Mouse (Mus musculus): ENCODE data around the gene Lrmda. TPM values are rescaled to one million over a fixed set of nuclear protein-coding genes. Genes with fewer than 3 reads are reported as not detected.

Gene Lrmda
- total RNA-seq, 2 experiments from 2014 or later: 2.3 to 3.1 TPM

DNA sequence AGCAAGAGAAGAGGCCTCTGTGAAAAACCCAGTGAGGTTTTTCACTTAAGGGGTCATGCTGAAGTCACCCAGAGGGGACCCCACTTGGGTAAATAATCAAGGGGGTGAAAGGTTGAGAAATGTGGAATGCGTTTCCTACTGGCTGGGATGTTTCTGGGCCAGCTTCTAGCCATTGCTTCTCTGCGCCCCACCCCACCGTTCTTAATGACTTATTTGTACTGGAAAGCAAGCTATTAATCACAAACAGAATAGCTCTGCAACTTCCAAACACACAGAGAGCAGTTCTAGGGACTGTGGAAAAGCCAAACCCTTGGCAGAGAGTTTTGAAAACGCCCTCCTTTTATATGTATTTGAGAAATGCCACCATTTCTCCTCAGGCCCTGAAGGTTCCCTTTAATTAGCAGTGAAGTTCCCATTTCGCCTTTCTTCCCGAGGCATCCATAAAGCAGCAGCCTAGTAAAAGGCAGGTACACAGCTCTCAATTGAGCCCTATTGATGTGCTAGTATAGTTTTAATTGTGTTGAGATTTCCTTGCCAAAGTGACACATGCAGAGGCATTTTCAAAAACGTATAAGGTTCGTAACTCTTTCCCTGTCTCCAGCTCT, 70.5 kb downstream of the Lrmda start:
- DNase-seq (ENCODE audit: low spot score): no peak

DNA sequence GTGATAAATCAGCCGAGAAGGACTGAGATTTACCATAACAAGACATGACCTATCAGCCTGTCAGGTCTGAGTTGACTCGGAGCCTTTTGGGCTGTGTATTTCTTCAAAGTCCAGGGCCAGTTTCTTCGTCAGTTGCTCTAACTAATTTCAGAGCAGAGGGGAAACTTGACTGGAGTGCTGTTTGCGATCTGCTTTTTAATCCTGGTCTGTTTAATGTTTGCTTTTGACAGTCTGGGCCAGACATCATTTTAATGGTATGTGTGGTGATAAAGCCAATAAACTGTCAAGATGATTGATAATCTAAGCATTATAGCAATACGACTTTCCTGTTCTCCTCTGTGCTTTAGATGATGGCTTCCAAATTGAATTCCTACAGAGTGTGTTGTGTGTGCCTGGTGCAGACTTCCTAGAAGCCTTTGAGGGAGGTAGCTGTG, 71.3 kb downstream of the Lrmda start:
- DNase-seq (ENCODE audit: low spot score): no peak

DNA sequence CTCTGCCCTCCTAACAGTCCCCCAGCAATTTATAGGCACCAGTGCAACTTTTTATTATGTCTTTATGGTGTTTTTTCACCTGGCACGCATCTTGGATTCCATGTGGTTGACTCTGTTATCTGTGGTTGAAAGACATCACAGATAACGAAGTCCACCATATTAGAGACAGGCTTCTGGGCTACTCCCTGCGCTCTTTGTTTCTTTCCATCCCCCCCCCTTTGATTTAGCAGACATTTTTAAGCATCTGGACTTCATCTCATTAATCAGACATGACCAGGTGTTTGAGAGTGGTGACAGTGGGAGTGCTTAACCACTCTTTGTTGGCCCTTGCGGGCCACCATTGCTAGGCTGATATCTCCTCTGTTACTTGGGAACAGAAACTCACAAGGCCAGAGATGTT, 71.8 kb downstream of the Lrmda start:
- no peak for DNase-seq (ENCODE audit: low spot score)

DNA sequence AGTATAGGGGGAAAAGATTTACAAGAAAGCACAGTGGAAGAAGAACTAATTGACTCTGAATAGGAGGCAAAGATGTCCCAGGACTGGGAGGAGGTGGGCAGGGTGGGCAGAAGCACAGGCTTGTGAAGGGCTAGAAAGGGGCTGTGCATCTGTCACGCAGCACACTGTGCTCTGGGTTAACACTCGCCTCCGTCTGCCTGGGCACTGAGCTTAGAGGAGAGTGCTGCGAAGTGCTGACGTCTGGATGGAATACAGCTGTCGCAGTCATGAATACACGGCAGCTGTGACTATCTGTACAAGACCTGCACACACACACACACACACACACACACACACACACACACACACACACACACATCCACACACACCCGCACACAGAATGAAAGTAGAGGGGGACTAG, 73.6 kb downstream of the Lrmda start:
- DNase-seq (ENCODE audit: low spot score): no peak

DNA sequence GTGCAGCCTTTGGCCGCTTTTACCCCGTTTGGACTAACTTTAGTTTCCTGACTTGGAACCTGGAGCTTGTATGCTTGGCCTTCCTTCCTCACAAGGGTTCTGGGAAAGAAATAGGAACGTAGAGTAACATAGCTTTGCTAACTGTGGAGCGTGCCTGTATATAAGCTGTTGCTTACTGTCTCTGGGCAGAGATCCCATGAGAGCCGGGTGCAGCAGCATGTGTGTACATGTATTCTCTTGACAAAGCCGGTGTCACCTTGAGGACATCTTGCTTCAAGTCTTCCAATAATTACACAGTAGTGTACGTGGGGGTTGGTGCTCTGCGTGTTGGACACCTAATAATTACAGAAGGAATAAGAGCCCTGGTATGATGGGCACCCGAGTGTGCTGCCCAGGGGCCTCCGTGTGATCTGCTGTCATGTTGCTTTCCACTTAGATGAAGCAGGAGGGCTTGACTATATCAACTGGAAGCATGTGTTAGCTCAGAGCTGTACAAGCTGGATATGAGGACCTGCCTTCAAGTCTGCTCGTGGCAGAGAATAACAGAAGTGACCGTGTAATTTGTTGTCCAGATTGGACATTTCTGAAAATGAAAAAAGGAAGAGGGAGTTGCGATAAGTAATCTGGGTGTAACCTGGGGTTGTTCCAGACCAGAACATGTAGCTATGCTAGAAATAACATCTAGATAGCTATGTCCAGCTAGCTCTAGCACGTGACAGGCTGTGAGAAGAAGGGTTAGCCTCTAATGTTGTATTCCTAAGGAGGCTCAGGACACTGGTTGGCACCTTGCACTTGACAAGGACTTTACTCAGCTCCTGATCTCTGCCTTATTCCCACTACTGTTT, 82.7 kb downstream of the Lrmda start:
- DNase-seq (ENCODE audit: low spot score): no peak

DNA sequence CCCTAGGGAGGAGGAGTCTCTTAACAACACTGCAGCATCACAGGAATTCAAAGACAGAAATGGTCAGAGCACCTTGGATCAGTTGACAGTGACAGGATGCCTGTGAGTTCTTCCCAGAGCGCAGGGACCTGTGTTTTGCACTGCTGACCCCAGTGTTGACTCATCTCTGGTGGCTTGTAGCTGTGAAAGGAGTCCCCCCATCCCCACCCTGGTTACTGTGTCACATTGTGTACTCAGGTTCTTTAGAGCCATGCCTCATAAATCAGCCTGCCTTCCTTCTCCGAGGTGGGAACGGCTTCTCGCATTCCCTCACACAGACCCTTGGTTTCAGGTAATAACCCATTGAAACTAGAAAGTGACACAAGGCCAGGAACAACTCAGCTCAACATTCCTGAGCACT, 86.3 kb downstream of the Lrmda start:
- no peak for DNase-seq (ENCODE audit: low spot score)

DNA sequence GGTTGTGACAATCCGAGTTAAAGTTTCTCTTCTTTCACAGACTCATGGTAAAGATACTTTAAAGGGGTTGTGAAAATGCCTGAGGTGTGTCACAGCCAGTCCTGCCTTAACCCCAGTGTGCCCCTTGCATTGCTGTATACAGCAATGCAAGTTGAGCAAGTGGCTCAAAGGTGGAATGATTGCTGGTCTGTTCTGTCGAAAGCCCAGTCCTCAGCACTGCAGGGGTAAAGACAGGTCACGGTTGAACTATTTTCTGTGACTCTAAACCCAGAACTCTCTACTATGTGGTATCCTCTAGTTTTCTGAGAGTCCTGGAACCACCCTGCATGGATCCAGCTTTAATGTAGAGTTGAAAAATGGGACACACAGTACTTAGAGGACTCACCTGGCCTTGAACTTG, 87.3 kb downstream of the Lrmda start:
- DNase-seq (ENCODE audit: low spot score): no peak

DNA sequence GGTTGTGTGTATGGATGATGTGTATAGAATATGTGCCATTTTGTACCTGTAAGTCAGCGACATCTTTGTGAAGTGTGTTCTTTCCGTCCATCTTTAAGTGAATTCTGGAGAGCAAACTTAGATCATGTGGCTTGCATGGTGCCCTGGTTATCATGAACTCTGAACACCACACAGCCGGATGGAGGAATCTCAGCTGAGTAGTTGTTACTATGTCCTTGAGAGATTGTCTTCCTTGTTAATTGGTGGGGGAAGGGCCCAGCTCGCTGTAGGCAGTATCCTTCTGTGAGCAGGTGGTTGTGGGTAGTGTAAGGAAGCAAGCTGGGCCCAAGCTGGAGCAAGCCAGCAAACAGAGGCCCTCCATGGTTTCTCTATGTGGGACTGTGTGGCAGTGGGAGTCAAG, 89.9 kb downstream of the Lrmda start:
- DNase-seq (ENCODE audit: low spot score): no peak

DNA sequence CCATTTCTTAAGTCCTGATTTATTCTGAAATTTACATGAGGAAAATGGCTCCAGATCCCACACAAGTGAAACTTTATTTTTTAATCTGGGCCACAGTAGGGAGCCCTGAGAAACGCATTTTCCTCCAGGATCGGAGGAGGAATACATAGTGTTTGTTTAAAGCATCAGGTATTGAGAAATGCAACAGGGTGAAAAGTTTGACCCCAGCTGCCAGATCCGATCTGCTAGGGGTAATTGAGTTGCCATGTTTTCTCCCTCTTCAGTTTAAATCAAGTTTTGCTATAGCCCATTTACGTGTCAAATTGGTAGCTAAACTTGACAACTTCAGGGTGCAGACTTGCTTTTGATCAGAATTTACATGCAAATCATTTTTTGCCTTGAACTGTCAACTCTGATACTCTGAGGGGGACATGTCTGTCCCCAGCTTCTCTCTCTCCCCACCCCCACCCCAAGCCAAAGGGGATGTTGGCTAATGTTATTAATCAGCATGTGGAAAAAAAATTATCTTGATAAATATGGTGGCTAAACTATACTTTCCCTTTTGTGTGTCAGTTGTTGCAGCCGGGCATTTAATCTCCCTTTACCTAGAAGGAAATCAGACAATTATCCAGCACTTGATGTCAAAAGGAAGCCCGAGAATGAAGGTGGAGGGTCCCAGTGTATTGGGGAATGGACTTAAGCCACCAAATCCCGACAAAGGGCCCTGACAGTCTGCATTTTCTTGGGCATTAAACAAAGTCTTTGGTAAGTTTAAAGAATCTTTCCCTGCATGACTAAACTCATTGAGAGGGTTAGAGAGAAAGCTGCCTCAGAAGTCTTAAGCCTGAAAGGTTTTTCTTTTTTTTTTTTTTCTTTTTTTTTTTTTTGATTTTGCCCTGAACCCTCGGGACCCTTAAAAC, 94.2 kb downstream of the Lrmda start:
- DNase-seq (ENCODE audit: low spot score): no peak

DNA sequence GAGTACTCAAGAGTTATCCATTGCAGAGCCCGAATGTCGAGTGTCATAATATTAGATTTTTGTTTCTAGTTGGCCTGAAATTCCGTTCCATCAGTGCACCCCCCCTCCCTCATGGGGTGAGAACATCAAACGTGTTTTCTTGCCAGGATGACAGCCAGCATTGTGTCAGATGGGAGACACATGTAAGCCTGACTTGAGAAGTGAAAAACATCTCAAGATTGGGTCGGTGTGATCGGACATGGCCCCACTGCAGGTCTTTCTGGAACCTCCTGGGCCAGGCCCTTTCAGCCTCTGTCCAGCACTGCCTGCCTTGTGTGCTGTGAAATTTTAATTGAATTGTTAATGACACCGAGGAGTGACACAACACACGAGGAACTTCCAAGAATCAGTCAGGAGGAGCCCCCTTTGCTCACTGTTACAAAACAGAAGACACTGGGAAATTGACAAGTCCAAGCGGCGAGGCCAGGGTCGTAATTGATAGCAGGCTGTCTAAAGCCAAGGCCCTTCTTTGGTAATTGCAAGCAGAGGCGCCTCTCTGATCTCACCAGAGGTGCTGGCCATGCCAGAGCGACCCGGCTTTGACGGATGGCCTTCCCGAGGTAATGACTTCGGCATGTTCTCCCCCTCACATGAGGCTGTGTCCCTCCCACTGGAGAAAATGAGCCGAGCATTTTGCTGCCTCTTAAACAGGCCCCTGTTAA, 95.3 kb downstream of the Lrmda start:
- peak; percentile 20 for DNase-seq (ENCODE audit: low spot score)

DNA sequence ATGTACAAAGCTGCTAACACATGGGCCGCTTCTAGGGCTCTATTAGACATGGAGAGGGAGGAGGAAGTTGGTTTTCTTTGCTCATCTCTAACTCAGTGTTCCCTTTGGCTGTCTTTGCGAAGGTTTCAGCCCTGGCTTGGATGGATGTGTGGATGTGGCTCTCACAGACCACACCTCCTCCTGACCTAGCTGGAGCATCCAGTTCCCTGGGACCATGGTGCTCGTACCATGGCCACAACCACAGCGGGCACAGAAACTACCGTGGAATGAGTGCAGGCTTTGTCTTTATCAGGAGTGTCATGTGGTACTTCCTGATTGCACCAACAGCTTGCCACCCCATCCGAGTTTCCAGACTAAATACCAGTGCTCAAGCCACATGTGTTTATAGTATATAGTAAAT, 98.6 kb downstream of the Lrmda start:
- DNase-seq (ENCODE audit: low spot score): no peak

DNA sequence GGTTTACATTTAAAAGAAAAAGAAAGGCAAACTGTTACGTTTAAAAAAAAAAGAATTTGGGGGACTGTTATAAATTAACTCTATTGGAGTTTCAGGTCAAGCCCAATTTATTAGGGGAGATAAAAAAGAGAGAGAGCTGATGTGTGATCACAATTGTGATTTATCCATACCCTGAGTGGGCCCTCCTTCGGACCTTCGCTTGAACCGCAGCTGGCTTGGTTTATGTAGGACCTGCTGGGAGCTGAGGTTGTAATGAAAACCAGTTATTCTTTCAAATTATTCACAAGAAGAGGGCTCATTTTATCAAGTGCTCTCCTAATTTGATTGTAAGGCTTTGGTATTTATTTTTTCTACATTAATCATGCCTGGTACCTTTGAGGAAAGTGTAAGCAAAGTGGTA, 99.0 kb downstream of the Lrmda start:
- DNase-seq (ENCODE audit: low spot score): no peak

DNA sequence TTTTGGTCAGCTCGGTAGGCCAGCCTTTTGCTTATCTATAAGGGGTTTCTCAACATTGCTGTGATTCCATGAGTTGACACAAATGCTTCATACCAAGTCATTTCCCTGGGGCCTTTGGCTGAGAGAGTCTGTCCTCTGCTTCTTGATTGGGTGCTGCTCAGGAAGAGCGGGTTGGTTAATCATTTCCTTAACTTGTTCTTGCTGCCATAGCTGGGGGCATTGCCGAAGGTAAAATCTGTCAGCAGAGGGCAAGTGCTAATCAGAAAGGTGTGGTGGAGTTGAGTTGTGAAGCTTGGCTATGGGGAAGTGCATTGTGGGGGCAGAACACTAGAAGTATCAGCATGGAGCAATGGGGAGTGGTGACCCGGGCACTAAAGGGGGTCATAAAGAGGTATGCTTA, 106.8 kb downstream of the Lrmda start:
- no peak for DNase-seq (ENCODE audit: low spot score)

DNA sequence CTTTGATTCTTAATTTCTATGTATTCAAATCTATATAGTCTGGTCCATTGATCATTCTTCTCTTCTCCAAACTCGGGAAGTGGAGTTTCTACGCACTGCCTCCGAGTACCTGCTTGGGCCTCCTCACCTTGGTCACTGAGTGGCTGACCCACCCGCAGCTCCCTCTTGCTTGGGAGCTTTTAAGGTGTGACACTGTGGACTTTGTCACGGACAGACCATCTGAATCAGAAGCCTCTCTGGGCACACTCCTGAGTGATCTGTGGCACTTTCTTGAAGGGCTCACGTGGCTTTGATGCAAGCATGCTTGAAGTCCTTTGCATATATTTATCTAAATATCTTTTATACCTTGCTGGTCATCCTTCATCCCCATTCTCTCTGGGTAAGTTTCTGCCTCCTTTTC, 107.3 kb downstream of the Lrmda start:
- DNase-seq (ENCODE audit: low spot score): no peak

DNA sequence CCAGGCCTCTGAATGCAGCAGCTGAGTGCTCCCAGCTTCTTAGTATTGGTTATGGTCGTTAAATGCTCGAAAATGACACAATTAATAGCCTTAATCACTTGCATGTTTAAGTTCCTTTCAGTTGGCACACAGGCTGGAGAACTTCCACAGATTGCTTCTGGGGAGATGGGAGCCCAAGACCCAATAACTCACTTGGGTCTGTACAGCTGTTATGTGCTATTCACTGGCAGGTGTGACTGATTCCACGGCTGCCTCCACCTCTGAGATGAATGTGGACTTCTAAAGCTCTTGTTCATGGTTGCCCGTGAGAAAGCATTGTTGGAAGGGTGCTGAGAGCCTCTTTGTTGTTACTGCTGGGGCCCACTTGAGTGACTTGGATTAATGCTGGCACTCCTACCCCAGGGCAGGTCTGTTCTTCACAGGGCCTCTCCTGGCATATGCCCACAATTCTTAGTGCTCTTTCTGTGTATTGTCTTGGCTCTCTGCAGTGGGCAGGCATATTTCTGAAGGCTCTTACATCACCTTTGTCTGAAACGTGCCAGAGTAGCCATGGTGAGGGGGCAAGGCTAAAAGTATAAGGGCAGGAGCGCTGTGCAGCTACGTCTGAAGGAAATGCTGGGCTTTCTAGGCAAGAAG, 111.6 kb downstream of the Lrmda start:
- DNase-seq (ENCODE audit: low spot score): no peak

DNA sequence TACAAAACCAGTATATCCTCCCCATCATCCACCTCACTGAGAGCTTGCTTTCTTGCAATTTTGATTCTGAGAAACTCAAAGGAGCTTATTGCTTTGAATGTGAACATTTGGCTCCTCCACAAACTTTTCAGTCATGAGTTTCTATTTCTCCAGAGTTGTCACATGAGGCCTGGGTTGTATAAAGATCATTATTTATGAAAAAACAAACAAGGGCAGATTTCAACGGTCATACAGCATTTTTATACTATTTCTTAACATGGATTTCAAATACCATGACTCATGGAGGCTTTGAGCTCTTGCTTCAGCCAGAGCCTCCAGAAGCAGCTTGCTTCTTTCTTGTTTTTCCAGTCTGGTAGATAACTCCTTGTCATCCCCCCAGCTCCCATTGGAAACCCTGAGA, 119.8 kb downstream of the Lrmda start:
- DNase-seq (ENCODE audit: low spot score): no peak

DNA sequence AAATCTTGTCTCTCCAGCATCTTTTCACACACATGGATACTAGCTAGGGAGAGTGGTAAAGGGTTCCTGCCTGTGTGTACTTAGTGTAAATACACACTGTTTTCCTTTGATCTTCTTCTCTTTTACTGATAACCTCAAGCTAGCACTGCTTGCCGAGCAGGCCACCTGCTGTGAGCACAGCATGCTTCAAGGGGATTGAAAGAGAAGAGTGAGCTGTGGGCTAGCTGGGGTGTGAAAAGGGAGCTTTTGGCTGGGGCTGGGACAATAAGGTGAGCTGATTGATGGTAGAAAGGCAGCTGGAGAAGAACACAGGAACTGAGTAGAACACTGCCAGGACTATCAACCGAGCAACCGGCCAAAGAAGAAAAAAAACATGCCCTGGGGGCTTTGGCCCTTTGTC, 124.5 kb downstream of the Lrmda start:
- DNase-seq (ENCODE audit: low spot score): no peak

DNA sequence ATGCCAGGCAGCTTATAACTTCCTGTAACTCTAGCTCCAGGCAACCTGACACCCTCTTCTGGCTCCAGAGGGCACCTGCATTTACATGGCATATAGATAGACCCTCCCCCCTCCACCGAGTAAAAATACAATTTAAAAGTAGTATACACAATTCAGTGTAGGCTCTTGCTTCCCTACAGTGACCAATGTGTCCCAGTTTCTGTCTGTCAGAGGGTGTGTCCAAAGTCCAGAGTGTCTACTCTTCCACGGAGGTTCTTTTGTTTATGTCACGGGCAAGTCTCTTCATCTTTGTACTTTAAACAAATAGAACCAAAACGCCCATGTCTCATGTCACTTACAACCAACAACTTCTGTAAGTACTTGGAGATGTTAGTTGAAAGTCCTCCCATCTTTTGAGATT, 126.4 kb downstream of the Lrmda start:
- no peak for DNase-seq (ENCODE audit: low spot score)

DNA sequence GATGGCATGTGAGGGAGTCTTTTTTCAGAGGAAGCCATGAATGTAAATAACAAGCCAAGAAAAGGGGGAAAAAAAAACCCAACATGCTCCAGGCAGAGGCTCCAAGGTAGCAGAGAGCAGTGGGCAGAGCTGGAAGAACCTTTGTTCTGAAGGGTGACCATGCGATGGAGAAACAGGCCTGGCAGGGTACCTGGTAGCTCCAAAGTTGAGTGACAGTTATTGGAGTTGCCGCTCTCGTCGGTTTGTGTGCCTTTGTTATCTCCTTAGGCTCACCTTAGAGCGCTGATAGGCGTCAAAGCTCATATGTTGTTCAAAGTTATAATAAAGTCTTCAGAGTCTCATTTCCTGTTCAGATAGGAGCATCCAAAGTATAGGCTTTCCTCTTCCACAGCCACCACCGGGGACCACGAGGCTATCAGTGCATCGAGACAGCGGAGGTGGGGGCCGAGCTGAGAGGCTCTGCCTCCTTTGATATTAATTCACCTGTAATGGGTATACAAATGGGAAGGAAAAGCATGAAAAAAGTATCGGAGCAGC, 127.1 kb downstream of the Lrmda start:
- DNase-seq (ENCODE audit: low spot score): no peak

DNA sequence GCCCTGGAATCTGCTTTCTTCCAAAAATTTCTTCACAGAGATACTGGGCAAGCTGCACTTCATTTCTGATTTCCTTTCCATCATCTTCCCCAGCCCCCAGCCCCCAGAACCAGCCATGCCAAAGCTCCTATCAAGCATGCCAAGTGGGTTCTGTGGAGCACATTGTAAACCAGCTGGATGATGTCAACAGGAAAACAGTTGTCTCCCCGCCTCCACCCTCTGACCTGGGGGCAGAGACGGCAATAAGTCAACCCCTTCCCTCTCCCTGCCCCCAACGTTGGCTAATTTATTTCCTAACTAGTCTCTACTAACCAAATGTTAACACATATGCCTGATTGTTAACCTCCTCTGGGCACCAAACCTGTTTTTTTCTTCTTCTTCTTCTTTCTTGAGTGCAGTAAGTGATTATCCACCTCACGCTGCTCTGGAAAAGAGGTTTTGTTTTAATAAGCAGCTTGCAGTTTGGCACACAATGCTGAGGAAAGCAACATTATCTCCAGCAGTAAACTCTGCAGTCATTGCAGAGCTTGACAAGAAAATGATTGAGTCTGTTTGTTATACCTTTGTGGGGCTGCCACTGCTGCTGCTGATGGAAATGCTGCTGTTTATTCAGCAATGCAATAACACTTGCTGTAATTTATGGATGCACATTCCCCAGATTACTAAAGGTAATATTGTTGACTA, 128.0 kb downstream of the Lrmda start:
- no peak for DNase-seq (ENCODE audit: low spot score)

All from gastrocnemius, adult 18-20 months (tissue).